Mouse (Mus musculus): Measurements from ENCODE around the gene Misp. TPM values are rescaled to one million over a fixed set of nuclear protein-coding genes. Genes with fewer than 3 reads are reported as not detected.

The Misp gene
- polyA plus RNA-seq, 1 experiment from 2014 or later: 9.0 TPM

DNA sequence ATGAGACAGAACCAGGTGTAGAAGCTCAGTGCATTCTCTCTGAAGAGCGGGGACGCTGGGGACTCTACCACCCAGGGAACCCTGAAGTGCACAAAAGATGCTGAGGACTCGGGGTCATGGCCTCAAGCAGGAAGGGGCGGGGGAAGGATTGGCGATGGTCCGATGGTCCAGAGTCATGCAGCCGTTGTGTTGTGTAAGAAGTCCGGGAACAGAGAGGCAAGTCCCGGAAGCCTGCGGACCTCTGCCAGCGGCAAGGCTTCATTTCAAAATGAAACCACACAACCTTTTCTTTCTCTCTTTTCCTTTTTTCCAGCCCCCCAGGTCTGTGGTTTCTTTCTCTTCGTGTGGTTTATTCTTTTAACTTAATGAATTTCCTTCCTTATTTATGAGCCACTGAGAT lies 57.0 kb downstream of the Misp start:
- no peak overlapping the region for H3K9ac ChIP-seq (ENCODE audit: low read depth, low read length)
- no peak overlapping the region for H3K4me2 ChIP-seq (replicated peaks; ENCODE audit: low read depth, low read length)
- no peaks in the 10 kb centered on the region for H3K9me3 ChIP-seq (ENCODE audit: control insufficient read depth, low read length)
- no peak for ATAC-seq (ENCODE audit: low FRiP score, low TSS enrichment)
- H3K27me3 ChIP-seq (ENCODE audit: control insufficient read depth, insufficient read depth, low read length): no peaks in the 10 kb centered on the region
- no peaks in the 10 kb centered on the region for H3K36me3 ChIP-seq (ENCODE audit: control insufficient read depth, insufficient read depth, low read length)
- H3K27ac ChIP-seq (ENCODE audit: low read depth, low read length): no peak overlapping the region
- no peak overlapping the region for H3K4me3 ChIP-seq (ENCODE audit: low read length)
- WGBS: 55% methylated on average over 12 of the region's 12 CpGs
- peaks cover 31% of the 10 kb centered on the region for H3K4me1 ChIP-seq (ENCODE audit: control insufficient read depth, insufficient read depth, low read length)

- H3K36me3 ChIP-seq (ENCODE audit: control insufficient read depth, insufficient read depth, low read length): no peaks in the 10 kb centered on the region
- H3K9me3 ChIP-seq (ENCODE audit: control insufficient read depth, low read length): no peaks in the 10 kb centered on the region
- no peak overlapping the region for H3K4me3 ChIP-seq (ENCODE audit: low read length)
- H3K27ac ChIP-seq (ENCODE audit: low read depth, low read length): peak overlapping the region; percentile 31; the same call in 1 of the 2 replicates
- 33% methylated on average over 3 of the region's 3 CpGs for WGBS
- H3K4me2 ChIP-seq (replicated peaks; ENCODE audit: low read depth, low read length): no peak overlapping the region
- 0 out of 2 replicates have a peak, but pooled peaks have one; percentile 10 for ATAC-seq (ENCODE audit: low FRiP score, low TSS enrichment)
- H3K4me1 ChIP-seq (ENCODE audit: control insufficient read depth, insufficient read depth, low read length): peaks cover 30% of the 10 kb centered on the region
- H3K9ac ChIP-seq (ENCODE audit: low read depth, low read length): no peak overlapping the region
- H3K27me3 ChIP-seq (ENCODE audit: control insufficient read depth, insufficient read depth, low read length): no peaks in the 10 kb centered on the region
Measured at GRCm38 (mm10) chr10:79879527-79879926, 58.7 kb downstream of the Misp start.

Small RNAs within 50 kb of the gene (microRNA-seq; reads per million reads assigned to microRNA genes)
- not detected for gene Mir6910

Other genes with a start within 250 kb of the Misp start
- not detected in 2 replicates for gene Theg, start 233.7 kb upstream of the Misp start, polyA plus RNA-seq (2014; fragmentation: Nextera tagmentation; extraction: Ambion mirVana)
- gene C2cd4c, start 207.0 kb upstream of the Misp start, polyA plus RNA-seq (2014; fragmentation: Nextera tagmentation; extraction: Ambion mirVana): not detected in 2 replicates
- gene Shc2, start 183.1 kb upstream of the Misp start, polyA plus RNA-seq (2014; fragmentation: Nextera tagmentation; extraction: Ambion mirVana): 6.9 and 8.5 TPM in 2 replicates
- not detected in 2 replicates for gene Odf3l2, start 175.3 kb upstream of the Misp start, polyA plus RNA-seq (2014; fragmentation: Nextera tagmentation; extraction: Ambion mirVana)
- 2.6 and 3.6 TPM in 2 replicates for gene Madcam1, start 156.4 kb upstream of the Misp start, polyA plus RNA-seq (2014; fragmentation: Nextera tagmentation; extraction: Ambion mirVana)
- gene Tpgs1, start 151.6 kb upstream of the Misp start, polyA plus RNA-seq (2014; fragmentation: Nextera tagmentation; extraction: Ambion mirVana): 85.7 and 90.9 TPM in 2 replicates
- 105 and 108 TPM in 2 replicates for gene Cdc34, start 138.8 kb upstream of the Misp start, polyA plus RNA-seq (2014; fragmentation: Nextera tagmentation; extraction: Ambion mirVana)
- 0.54 and 0.61 TPM in 2 replicates for gene Gzmm, start 132.0 kb upstream of the Misp start, polyA plus RNA-seq (2014; fragmentation: Nextera tagmentation; extraction: Ambion mirVana)
- gene Bsg, start 116.5 kb upstream of the Misp start, polyA plus RNA-seq (2014; fragmentation: Nextera tagmentation; extraction: Ambion mirVana): 847 and 943 TPM in 2 replicates
- 0.11 and 0.14 TPM in 2 replicates for gene Hcn2, start 104.4 kb upstream of the Misp start, polyA plus RNA-seq (2014; fragmentation: Nextera tagmentation; extraction: Ambion mirVana)
- 33.2 and 38.9 TPM in 2 replicates for gene Polrmt, start 74.4 kb upstream of the Misp start, polyA plus RNA-seq (2014; fragmentation: Nextera tagmentation; extraction: Ambion mirVana)
- 0.11 and 0.61 TPM in 2 replicates for gene Fgf22, start 65.9 kb upstream of the Misp start, polyA plus RNA-seq (2014; fragmentation: Nextera tagmentation; extraction: Ambion mirVana)
- 95.9 and 104 TPM in 2 replicates for gene Rnf126, start 54.0 kb upstream of the Misp start, polyA plus RNA-seq (2014; fragmentation: Nextera tagmentation; extraction: Ambion mirVana)
- 4.9 and 8.2 TPM in 2 replicates for gene Fstl3, start 43.7 kb upstream of the Misp start, polyA plus RNA-seq (2014; fragmentation: Nextera tagmentation; extraction: Ambion mirVana)
- not detected in 2 replicates for gene Prss57, start 30.0 kb upstream of the Misp start, polyA plus RNA-seq (2014; fragmentation: Nextera tagmentation; extraction: Ambion mirVana)
- gene Palm, start 27.4 kb upstream of the Misp start, polyA plus RNA-seq (2014; fragmentation: Nextera tagmentation; extraction: Ambion mirVana): 101 and 136 TPM in 2 replicates
- 279 and 333 TPM in 2 replicates for gene Ptbp1, start 33.4 kb downstream of the Misp start, polyA plus RNA-seq (2014; fragmentation: Nextera tagmentation; extraction: Ambion mirVana)
- gene Prtn3, start 53.5 kb downstream of the Misp start, polyA plus RNA-seq (2014; fragmentation: Nextera tagmentation; extraction: Ambion mirVana): 9.6 and 11.1 TPM in 2 replicates
- gene Plppr3, start 53.6 kb downstream of the Misp start, polyA plus RNA-seq (2014; fragmentation: Nextera tagmentation; extraction: Ambion mirVana): 58.8 and 59.7 TPM in 2 replicates
- gene Elane, start 65.3 kb downstream of the Misp start, polyA plus RNA-seq (2014; fragmentation: Nextera tagmentation; extraction: Ambion mirVana): not detected in 2 replicates
- not detected in 2 replicates for gene Cfd, start 69.9 kb downstream of the Misp start, polyA plus RNA-seq (2014; fragmentation: Nextera tagmentation; extraction: Ambion mirVana)
- gene Med16, start 87.9 kb downstream of the Misp start, polyA plus RNA-seq (2014; fragmentation: Nextera tagmentation; extraction: Ambion mirVana): 48.0 and 61.2 TPM in 2 replicates
- gene Gm26602, start 89.9 kb downstream of the Misp start, polyA plus RNA-seq (2014; fragmentation: Nextera tagmentation; extraction: Ambion mirVana): 4.6 and 10.8 TPM in 2 replicates
- 0.47 and 0.61 TPM in 2 replicates for gene Kiss1r, start 96.0 kb downstream of the Misp start, polyA plus RNA-seq (2014; fragmentation: Nextera tagmentation; extraction: Ambion mirVana)
- gene R3hdm4, start 100.2 kb downstream of the Misp start, polyA plus RNA-seq (2014; fragmentation: Nextera tagmentation; extraction: Ambion mirVana): 102 and 137 TPM in 2 replicates
- gene Arid3a, start 106.1 kb downstream of the Misp start, polyA plus RNA-seq (2014; fragmentation: Nextera tagmentation; extraction: Ambion mirVana): 12.0 and 12.3 TPM in 2 replicates
- 132 and 147 TPM in 2 replicates for gene Wdr18, start 139.2 kb downstream of the Misp start, polyA plus RNA-seq (2014; fragmentation: Nextera tagmentation; extraction: Ambion mirVana)
- gene Grin3b, start 149.7 kb downstream of the Misp start, polyA plus RNA-seq (2014; fragmentation: Nextera tagmentation; extraction: Ambion mirVana): 0.19 and 0.29 TPM in 2 replicates
- gene Tmem259, start 163.3 kb downstream of the Misp start, polyA plus RNA-seq (2014; fragmentation: Nextera tagmentation; extraction: Ambion mirVana): 18.8 and 27.8 TPM in 2 replicates
- 186 and 220 TPM in 2 replicates for gene Cnn2, start 167.6 kb downstream of the Misp start, polyA plus RNA-seq (2014; fragmentation: Nextera tagmentation; extraction: Ambion mirVana)
- gene Abca7, start 175.5 kb downstream of the Misp start, polyA plus RNA-seq (2014; fragmentation: Nextera tagmentation; extraction: Ambion mirVana): 1.8 and 2.7 TPM in 2 replicates
- 4.8 and 7.7 TPM in 2 replicates for gene Arhgap45, start 195.7 kb downstream of the Misp start, polyA plus RNA-seq (2014; fragmentation: Nextera tagmentation; extraction: Ambion mirVana)
- gene Polr2e, start 218.8 kb downstream of the Misp start, polyA plus RNA-seq (2014; fragmentation: Nextera tagmentation; extraction: Ambion mirVana): 276 and 310 TPM in 2 replicates
- 552 and 641 TPM in 2 replicates for gene Gpx4, start 226.2 kb downstream of the Misp start, polyA plus RNA-seq (2014; fragmentation: Nextera tagmentation; extraction: Ambion mirVana)

All from kidney, embryonic 14.5 days (tissue).